Mouse (Mus musculus): ENCODE results near the gene Fam122b.

Fam122b gene

DNA sequence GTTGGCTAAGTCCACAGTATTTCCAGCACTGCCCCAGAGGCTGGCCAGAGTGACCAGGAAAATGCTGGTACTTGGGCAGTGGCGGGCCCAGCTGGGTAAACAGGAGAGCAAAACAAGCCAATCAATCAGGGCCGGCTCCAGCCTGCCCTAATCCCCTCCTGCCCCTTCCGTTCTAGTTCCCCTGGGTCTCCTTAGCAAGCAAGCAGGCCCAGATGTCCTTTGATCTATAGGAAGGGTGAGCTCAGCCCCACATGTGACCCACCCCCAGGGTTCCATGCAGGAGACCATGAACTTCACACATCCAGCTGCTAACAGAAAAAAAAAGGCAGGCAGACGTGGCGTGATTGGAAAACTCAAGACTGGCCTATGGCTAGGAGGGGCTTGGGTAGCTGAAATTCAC, 73.2 kb downstream of the Fam122b start:
- WGBS: 81% methylated on average over 5 of the region's 5 CpGs
